Mouse (Mus musculus): ENCODE data around the gene Tent4b. TPM values are rescaled to one million over a fixed set of nuclear protein-coding genes. Genes with fewer than 3 reads are reported as not detected.
A peak's percentile ranks its signal among the peaks of the same experiment; 100 is the strongest.

Gene Tent4b
- polyA plus RNA-seq, 1 experiment from 2014 or later: 3.3 TPM

DNA sequence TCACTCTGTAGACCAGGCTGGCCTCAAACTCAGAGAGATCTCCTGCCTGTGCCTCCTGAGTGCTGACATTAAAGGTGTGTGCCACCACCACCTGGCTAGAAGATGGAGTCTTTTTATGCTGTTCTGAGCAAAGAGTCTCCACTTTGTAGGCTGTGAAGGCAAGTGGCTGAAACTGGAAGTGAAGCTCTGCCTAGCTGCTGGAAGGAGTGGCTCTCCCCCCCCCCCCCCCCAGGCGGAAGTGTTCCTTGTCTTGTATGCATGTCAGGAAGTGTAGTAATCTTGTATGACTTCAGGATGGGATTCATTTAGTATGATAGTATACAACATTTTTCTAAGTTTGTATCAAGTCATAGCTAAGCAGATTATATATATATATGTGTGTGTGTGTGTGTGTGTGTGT, 29.8 kb downstream of the Tent4b start:
- no peak overlapping the region for H3K4me2 ChIP-seq
- H3K4me3 ChIP-seq (replicated peaks): no peak overlapping the region
- no peak overlapping the region for H3K9ac ChIP-seq
- 0 out of 2 replicates have a peak, but pooled peaks cover 4% of the 10 kb centered on the region for H3K36me3 ChIP-seq (replicated peaks)
- H3K4me1 ChIP-seq (replicated peaks): peaks cover 18% of the 10 kb centered on the region
- H3K27ac ChIP-seq (replicated peaks): no peak overlapping the region
- no peaks in the 10 kb centered on the region for H3K9me3 ChIP-seq (replicated peaks)
- 13% methylated on average over 1 of the region's 1 CpGs for WGBS (ENCODE audit: insufficient replicate concordance)
- ATAC-seq (ENCODE audit: insufficient read depth): no peak
- no peaks in the 10 kb centered on the region for H3K27me3 ChIP-seq

DNA sequence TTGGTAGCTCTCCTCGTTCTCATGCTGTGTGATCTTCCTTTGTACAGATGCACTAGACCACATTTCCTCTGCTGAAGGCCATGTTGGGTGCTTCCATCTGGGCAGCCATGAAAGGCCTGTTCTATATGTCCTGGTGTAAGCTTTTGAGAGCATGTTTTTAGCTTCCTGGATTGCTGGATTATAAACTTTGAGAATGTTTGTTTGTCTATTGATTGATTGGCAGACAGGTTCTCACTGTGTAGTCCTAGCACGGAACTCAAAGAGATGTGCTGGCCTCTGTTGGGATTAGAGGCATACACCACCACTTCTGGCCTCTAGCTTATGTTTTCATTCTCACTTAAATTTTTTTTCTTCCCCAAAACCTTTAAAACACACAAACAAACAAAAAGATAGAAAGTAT, 37.7 kb downstream of the Tent4b start:
- H3K9ac ChIP-seq: no peak overlapping the region
- peaks cover 23% of the 10 kb centered on the region for H3K4me1 ChIP-seq (replicated peaks)
- WGBS (ENCODE audit: insufficient replicate concordance): 62% methylated on average over 2 of the region's 2 CpGs
- no peaks in the 10 kb centered on the region for H3K36me3 ChIP-seq (replicated peaks)
- no peak for ATAC-seq (ENCODE audit: insufficient read depth)
- H3K9me3 ChIP-seq (replicated peaks): no peaks in the 10 kb centered on the region
- no peak overlapping the region for H3K4me3 ChIP-seq (replicated peaks)
- H3K4me2 ChIP-seq: no peak overlapping the region
- H3K27ac ChIP-seq (replicated peaks): no peak overlapping the region
- H3K27me3 ChIP-seq: no peaks in the 10 kb centered on the region

DNA sequence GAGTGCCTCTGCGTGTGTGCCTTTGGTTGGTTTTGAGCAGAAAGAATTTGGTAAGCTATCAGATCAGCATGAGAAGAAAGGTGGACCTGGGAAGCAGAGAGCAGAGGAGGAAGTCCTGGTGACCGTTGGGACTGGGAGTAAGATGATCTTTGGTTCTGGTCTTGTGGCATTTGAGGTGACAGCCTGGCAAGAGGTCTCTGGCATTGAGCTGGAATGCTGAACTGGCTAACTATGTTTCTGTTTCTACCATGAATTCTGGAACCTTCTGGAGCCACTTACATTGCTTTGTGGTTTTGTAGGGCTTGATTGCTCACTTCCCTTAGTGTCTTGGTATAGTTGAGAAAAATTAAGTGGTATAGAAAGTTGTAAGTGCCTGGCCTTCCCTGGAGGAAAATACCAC, 38.6 kb downstream of the Tent4b start:
- no peak for ATAC-seq (ENCODE audit: insufficient read depth)
- no peaks in the 10 kb centered on the region for H3K9me3 ChIP-seq (replicated peaks)
- H3K4me2 ChIP-seq: no peak overlapping the region
- no peak overlapping the region for H3K4me3 ChIP-seq (replicated peaks)
- H3K27ac ChIP-seq (replicated peaks): no peak overlapping the region
- H3K4me1 ChIP-seq (replicated peaks): peaks cover 27% of the 10 kb centered on the region
- H3K27me3 ChIP-seq: no peaks in the 10 kb centered on the region
- H3K9ac ChIP-seq: no peak overlapping the region
- no peaks in the 10 kb centered on the region for H3K36me3 ChIP-seq (replicated peaks)
- WGBS (ENCODE audit: insufficient replicate concordance): 46% methylated on average over 2 of the region's 2 CpGs

DNA sequence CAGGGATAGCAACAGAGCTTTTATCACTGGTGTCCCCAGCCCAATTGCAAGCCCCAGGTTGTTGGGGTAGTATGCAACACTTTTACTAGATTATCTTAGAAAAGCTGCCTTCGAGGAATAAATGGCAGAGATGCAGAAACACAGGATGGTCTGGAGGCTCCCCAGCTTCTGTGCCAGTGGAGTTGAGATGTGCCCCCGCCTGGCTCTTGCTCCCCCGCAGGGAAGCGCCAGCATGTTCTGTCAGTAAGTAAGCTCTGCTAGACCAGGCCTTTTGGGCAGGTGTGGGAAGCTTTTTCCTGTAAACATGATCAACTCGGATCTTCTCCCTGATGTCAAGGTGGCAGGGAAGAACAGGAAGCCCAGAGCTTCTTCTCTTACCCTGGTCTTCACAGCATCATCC, 40.3 kb downstream of the Tent4b start:
- ATAC-seq (ENCODE audit: insufficient read depth): no peak
- H3K4me2 ChIP-seq: no peak overlapping the region
- WGBS (ENCODE audit: insufficient replicate concordance): 76% methylated on average over 5 of the region's 5 CpGs
- no peak overlapping the region for H3K9ac ChIP-seq
- no peak overlapping the region for H3K4me3 ChIP-seq (replicated peaks)
- H3K4me1 ChIP-seq (replicated peaks): peaks cover 22% of the 10 kb centered on the region
- H3K27me3 ChIP-seq: no peaks in the 10 kb centered on the region
- H3K27ac ChIP-seq (replicated peaks): no peak overlapping the region
- H3K36me3 ChIP-seq (replicated peaks): no peaks in the 10 kb centered on the region; the same call in 1 of the 2 replicates
- no peaks in the 10 kb centered on the region for H3K9me3 ChIP-seq (replicated peaks)

DNA sequence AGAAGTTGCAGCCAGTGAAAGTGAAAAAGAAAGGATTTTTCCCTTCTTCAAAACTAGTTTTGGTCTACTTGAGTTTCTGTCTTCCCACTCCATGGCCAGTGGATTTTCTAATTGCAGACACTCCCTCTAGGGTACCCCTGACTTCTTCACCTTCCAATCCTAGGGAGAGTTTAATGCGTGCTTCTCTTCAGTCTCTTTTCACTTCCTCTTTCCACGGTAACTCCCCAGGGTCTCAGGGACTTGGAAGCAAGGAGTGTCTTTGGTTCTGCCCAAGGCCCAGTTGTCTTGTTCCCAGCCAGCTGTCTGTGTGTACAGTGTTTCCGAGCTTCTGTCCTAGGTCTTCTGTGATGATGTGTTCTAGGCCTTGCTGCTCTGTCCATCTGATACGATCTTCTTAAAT, 42.9 kb downstream of the Tent4b start:
- peaks cover 19% of the 10 kb centered on the region for H3K4me1 ChIP-seq (replicated peaks)
- H3K4me2 ChIP-seq: no peak overlapping the region
- WGBS (ENCODE audit: insufficient replicate concordance): 56% methylated on average over 4 of the region's 4 CpGs
- no peaks in the 10 kb centered on the region for H3K9me3 ChIP-seq (replicated peaks)
- ATAC-seq (ENCODE audit: insufficient read depth): no peak
- no peak overlapping the region for H3K4me3 ChIP-seq (replicated peaks)
- peaks cover 11% of the 10 kb centered on the region for H3K36me3 ChIP-seq (replicated peaks)
- H3K27me3 ChIP-seq: no peaks in the 10 kb centered on the region
- H3K27ac ChIP-seq (replicated peaks): no peak overlapping the region
- no peak overlapping the region for H3K9ac ChIP-seq

DNA sequence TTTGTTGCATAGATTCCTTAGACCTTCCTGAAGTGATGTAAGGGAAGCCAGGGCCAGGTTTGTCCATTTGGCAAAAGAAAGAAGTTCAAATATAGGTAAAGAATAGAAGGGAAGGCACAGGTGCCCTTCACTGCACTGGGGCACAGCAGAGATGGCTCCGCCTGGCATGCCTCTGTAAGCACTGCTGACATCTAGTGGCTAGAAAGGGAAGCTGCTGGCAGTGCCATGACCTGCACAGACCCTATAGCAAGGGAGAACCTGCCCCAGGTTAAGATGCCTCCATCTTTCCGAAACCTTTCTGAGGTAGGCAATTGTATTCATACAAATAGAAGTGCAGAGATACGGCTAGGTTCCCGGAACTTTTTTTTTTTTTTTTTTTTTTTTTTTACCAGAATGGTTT, 45.3 kb downstream of the Tent4b start:
- no peak overlapping the region for H3K4me2 ChIP-seq
- no peak overlapping the region for H3K27ac ChIP-seq (replicated peaks)
- peaks cover 31% of the 10 kb centered on the region for H3K36me3 ChIP-seq (replicated peaks)
- no peaks in the 10 kb centered on the region for H3K27me3 ChIP-seq
- peak; percentile 74 for ATAC-seq (ENCODE audit: insufficient read depth)
- 66% methylated on average over 4 of the region's 4 CpGs for WGBS (ENCODE audit: insufficient replicate concordance)
- no peaks in the 10 kb centered on the region for H3K9me3 ChIP-seq (replicated peaks)
- H3K9ac ChIP-seq: no peak overlapping the region
- no peak overlapping the region for H3K4me3 ChIP-seq (replicated peaks)
- H3K4me1 ChIP-seq (replicated peaks): peaks cover 12% of the 10 kb centered on the region

DNA sequence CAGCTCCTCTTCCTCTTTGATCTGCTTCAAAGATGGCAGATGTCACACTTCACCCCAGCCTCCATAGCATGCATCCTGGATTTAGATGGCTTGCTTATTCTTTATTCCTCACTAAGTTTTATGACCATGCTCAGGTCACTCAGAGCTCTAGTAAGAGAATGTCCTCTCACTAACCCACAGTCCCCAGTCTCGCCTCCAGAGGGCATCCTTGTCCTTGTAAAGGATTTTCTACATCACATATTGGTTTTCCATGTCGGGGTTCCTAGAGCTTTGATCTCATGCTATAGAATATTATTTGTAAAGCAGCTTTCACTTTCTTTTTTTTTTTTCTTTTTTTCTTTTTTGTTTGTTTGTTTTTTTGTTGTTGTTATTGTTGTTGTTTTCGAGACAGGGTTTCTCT, 53.8 kb downstream of the Tent4b start:
- Histone ChIP-seq H3K27me3 (no peaks in the 10 kb centered on the region), H3K36me3 (replicated peaks) (peaks cover 75% of the 10 kb centered on the region), H3K9ac (no peak overlapping the region), H3K9me3 (replicated peaks) (no peaks in the 10 kb centered on the region), H3K27ac (replicated peaks) (no peak overlapping the region), H3K4me2 (no peak overlapping the region), H3K4me3 (replicated peaks) (no peak overlapping the region), H3K4me1 (replicated peaks) (0 out of 2 replicates have a peak, but pooled peaks cover 4% of the 10 kb centered on the region)
- WGBS (ENCODE audit: insufficient replicate concordance): 65% methylated on average over 3 of the region's 3 CpGs
- no peak for ATAC-seq (ENCODE audit: insufficient read depth)

DNA sequence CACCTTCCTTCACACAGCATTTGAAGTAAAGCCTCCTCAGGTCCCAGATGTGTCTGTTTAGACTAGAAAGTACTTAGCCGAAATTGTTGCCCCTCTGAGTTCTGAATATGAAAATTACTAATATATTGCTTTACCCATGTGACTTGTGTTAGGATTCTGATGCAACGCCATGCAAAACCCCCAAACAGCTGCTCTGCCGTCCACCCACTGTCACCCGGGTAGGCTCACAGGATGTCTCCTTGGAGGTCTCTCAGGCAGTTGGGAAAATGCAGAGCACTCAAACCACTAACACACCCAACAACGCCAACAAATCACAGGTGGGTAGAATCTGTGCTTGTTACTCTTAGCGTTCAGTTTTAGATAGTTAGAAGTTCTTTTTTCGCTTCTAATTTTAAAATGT, 55.9 kb downstream of the Tent4b start:
- Histone ChIP-seq H3K9me3 (replicated peaks) (no peaks in the 10 kb centered on the region), H3K9ac (no peak overlapping the region), H3K4me3 (replicated peaks) (no peak overlapping the region), H3K4me1 (replicated peaks) (0 out of 2 replicates have a peak, but pooled peaks cover 4% of the 10 kb centered on the region), H3K27ac (replicated peaks) (no peak overlapping the region), H3K36me3 (replicated peaks) (peaks cover 64% of the 10 kb centered on the region), H3K27me3 (no peaks in the 10 kb centered on the region), H3K4me2 (no peak overlapping the region)
- no peak for ATAC-seq (ENCODE audit: insufficient read depth)
- WGBS (ENCODE audit: insufficient replicate concordance): 76% methylated on average over 7 of the region's 7 CpGs

DNA sequence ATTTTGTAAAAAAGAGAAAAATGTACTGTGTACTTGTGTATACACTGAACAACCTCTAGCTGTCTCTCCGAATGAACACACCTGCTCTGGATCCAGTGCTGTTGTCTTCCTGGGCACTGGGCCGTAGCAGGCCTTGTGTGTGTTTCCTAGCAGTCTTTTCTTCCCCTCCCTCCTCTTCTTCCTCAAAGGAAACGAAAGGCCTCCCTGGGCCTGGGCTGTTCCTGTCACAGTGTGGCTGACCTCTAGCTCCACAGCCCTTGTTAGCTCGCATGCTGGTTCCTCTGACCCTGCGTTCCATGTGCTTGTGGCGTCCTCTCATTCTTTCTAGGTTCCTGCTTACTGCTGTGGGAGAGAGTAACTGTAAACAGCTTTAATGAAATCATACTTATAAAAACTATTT, 59.0 kb downstream of the Tent4b start:
- 55% methylated on average over 6 of the region's 6 CpGs for WGBS (ENCODE audit: insufficient replicate concordance)
- no peak for ATAC-seq (ENCODE audit: insufficient read depth)
- peaks cover 43% of the 10 kb centered on the region for H3K36me3 ChIP-seq (replicated peaks)
- H3K27me3 ChIP-seq: no peaks in the 10 kb centered on the region
- no peaks in the 10 kb centered on the region for H3K9me3 ChIP-seq (replicated peaks)
- H3K4me1 ChIP-seq (replicated peaks): 0 out of 2 replicates have a peak, but pooled peaks cover 4% of the 10 kb centered on the region
- no peak overlapping the region for H3K9ac ChIP-seq
- no peak overlapping the region for H3K4me2 ChIP-seq
- H3K27ac ChIP-seq (replicated peaks): no peak overlapping the region
- no peak overlapping the region for H3K4me3 ChIP-seq (replicated peaks)

DNA sequence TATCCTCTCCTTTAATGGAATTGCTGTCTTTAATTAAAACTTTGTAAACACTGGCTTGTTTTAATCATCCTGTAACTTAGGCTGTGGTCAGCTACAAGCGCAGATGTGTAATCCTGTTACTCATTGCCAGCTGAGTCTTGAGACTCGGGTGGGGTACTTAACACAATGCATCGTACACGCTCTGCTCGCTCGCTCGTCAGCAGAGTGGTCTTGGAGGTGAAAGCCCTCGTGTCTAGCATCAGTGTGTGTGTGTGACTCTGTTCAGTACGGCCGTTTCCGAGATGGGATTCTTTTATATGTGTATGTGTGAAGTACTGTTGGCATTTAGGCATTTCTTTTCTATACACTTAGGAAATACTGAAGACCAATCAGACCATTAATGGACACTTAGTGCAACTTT, 59.5 kb downstream of the Tent4b start:
- Histone ChIP-seq H3K9me3 (replicated peaks) (no peaks in the 10 kb centered on the region), H3K27me3 (no peaks in the 10 kb centered on the region), H3K36me3 (replicated peaks) (peaks cover 40% of the 10 kb centered on the region), H3K4me2 (no peak overlapping the region), H3K4me1 (replicated peaks) (0 out of 2 replicates have a peak, but pooled peaks cover 4% of the 10 kb centered on the region), H3K4me3 (replicated peaks) (no peak overlapping the region), H3K27ac (replicated peaks) (no peak overlapping the region), H3K9ac (no peak overlapping the region)
- 79% methylated on average over 11 of the region's 11 CpGs for WGBS (ENCODE audit: insufficient replicate concordance)
- ATAC-seq (ENCODE audit: insufficient read depth): no peak

DNA sequence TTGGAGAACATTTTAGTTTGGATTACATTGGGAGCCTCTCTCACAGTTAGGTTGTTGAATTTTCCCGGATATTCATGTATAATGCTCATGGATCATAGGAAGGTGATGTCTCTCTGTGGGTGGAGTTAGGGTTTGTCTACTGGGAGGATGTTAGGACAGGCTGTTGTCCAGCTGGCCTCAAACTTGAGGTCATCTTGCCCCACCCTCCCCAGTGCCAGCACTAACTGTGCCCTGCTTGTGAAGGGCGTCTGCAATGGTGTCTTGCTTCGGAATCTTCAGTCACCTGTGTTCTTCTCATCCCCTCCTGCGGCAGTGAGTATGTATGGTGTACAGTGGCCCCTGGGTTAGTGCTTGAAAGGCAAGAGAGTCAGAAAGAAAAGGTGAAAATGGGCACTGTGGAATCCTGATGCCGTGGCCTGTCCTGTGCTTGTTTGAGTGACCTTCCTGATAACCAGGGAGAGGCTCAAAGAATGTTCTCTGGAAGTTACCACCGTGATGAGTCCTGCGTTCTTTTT, 61.5 kb downstream of the Tent4b start:
- ATAC-seq (ENCODE audit: insufficient read depth): no peak
- no peak overlapping the region for H3K4me3 ChIP-seq (replicated peaks)
- 0 out of 2 replicates have a peak, but pooled peaks cover 4% of the 10 kb centered on the region for H3K4me1 ChIP-seq (replicated peaks)
- peaks cover 26% of the 10 kb centered on the region for H3K36me3 ChIP-seq (replicated peaks)
- no peaks in the 10 kb centered on the region for H3K9me3 ChIP-seq (replicated peaks)
- no peak overlapping the region for H3K27ac ChIP-seq (replicated peaks)
- WGBS (ENCODE audit: insufficient replicate concordance): 78% methylated on average over 7 of the region's 7 CpGs
- H3K4me2 ChIP-seq: no peak overlapping the region
- no peaks in the 10 kb centered on the region for H3K27me3 ChIP-seq
- H3K9ac ChIP-seq: no peak overlapping the region

Data from liver, embryonic 15.5 days (tissue).